Mouse (Mus musculus): ENCODE measurements around the gene Lsg1.

Lsg1 gene

GRCm38 (mm10) chr16:30549966-30550747, 37.2 kb downstream of the Lsg1 start:
- peak; percentile 80 for DNase-seq

- DNase-seq = no peak
These were observed 37.9 kb downstream of the Lsg1 start for GRCm38 (mm10) chr16:30549516-30549915.

- DNase-seq = no peak
These were observed 39.1 kb downstream of the Lsg1 start for GRCm38 (mm10) chr16:30548291-30548690.

DNA sequence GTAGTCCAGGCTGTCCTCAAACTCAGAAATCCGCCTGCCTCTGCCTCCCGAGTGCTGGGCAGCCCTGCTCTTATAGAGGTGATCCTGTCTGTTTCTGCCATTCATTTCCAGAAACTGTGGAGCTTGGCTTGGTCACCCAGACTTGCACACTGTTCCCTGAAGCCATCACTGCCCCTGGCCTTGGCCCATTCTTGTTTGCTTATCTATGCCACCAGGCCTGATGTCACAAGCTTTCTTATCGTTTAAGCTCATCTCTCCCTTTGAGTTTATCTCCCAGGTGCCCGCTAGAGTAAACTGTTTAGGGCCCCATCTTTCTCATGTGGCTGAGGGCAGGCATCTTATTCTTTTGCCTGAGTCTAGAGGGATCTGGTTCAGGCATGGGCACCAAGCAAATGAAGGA, 42.7 kb downstream of the Lsg1 start:
- DNase-seq = no peak

- DNase-seq = no peak
These were observed 44.0 kb downstream of the Lsg1 start for GRCm38 (mm10) chr16:30543386-30543785.

- DNase-seq = no peak
These were observed 44.6 kb downstream of the Lsg1 start for GRCm38 (mm10) chr16:30542826-30543225.

DNA sequence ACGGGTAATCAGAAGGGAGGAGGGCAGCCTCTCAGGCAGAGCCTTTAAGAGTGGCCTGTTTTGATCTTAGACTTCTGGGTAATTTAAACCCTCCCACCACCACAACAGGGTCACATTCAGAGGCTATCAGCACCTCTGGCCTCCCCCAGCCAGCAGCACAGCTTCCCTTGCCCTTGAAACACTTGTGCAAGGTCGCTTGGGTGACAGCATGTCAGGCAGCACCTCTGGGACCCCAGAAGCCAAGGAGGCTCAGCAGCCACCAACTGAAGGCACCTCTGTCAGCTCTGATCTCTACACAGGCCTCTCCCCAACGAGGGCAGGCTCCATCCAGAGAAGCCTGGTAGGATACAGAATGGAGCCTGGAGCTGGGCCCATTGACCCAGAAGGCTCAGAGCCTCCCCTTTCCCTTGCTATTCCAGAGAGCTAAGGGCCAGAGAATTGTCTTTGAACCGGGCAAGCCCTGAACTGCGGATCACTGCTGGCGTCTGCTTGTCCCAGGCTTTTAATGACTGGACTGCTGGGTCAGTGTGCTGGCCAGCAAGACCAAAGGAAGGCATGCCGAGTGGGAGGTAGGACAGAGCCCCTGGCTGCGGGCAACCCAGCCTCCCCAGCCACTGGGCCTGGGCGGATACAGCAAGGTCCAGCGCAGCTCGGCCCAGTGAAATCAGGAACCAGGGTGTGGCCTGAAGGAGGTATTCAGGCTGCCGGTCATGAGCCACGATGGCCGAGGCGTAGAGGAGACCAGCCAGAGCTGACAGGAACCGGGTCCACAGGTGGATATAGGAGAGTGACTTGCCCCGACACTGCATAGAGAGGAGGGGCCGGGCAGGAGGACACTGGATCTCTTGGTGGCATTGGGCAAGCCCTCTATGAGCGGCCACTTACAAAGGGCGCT, 47.0 kb downstream of the Lsg1 start:
- no peak for DNase-seq

GRCm38 (mm10) chr16:30539433-30539832, 48.0 kb downstream of the Lsg1 start:
- DNase-seq = peak; percentile 54

DNA sequence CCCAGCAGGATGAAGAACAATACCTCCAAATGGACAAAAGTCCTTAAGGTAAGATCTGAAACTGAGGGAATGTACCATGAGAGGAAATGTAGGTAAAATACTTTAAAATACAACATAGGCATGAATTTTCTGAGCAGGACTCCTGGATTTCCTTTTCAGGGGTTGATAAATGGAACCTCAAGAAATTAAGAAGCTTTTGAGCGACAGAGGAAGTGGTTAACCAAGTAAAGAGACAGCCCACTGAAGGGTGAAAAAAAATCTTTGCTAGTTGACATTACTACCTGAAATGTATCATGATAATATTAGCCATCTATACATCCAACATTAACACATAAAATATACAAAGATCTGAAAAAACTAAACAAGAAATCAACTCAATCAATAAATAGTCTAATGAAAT, 52.3 kb downstream of the Lsg1 start:
- DNase-seq = no peak

GRCm38 (mm10) chr16:30533592-30533991, 53.8 kb downstream of the Lsg1 start:
- no peak for DNase-seq

DNA sequence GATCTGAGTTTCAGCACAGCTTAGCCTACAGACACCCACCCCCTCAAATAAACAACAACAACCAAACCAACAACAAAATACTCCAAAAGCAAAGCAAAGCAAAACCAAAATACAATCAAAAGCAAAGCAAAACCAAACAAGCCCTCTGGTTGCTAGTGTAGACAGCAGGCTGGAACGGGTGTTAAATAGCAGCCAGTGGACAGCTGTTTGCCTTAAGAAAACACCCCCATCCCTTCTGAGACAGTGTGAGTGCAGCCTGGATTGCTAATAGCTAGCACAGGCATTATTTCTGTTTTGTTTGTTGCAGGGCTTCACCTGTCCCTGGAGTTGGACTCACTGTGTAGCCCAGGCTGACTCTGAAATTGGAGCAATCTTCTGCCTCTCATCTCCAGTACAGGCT, 54.5 kb downstream of the Lsg1 start:
- DNase-seq = no peak

GRCm38 (mm10) chr16:30531761-30532406, 55.5 kb downstream of the Lsg1 start:
- DNase-seq = peak; percentile 64

- no peak for DNase-seq
These were observed 56.6 kb downstream of the Lsg1 start for GRCm38 (mm10) chr16:30530815-30531214.

DNA sequence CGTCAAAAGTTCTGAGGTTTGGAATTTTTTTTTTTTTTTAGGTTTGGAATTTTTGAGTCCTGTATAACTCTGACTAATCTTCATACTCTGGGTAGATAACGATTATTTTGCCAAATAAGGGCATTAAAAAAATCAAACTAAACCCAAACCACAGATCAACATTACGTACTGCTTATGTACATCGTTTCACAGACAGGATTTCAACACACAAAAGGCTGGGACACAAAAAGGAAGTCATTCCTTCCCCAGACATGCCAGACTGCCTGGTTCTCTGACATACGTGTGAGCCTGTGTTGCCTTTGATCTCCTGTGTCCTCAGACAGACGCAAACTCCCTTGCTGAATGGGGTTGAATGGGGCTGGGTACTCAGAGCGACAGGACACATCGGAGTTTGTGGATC, 59.0 kb downstream of the Lsg1 start:
- DNase-seq = no peak

DNA sequence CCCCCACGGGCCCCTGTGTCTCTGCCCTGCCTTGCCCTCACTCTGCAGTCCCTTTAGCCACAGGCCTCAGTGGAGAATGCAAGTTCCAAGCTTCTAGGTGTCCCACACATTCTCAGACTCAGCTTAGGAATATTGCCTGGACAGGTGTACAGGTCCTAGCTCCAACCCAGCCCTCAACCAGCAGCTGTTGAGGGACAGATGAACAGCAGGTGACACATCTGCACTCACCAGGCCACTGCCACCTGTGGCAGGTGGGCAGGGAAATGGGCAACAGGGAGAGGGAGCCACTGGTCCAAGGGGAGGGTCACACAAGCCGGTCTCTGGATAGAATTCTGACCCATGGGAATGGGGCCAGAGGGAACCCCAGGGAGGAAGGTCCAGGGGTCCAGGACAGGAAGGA, 59.5 kb downstream of the Lsg1 start:
- no peak for DNase-seq

GRCm38 (mm10) chr16:30525756-30526155, 61.6 kb downstream of the Lsg1 start:
- no peak for DNase-seq

GRCm38 (mm10) chr16:30524481-30524880, 62.9 kb downstream of the Lsg1 start:
- no peak for DNase-seq

GRCm38 (mm10) chr16:30522253-30522940, 65.0 kb downstream of the Lsg1 start:
- no peak for DNase-seq

GRCm38 (mm10) chr16:30521147-30521546, 66.2 kb downstream of the Lsg1 start:
- peak; percentile 35 for DNase-seq

DNA sequence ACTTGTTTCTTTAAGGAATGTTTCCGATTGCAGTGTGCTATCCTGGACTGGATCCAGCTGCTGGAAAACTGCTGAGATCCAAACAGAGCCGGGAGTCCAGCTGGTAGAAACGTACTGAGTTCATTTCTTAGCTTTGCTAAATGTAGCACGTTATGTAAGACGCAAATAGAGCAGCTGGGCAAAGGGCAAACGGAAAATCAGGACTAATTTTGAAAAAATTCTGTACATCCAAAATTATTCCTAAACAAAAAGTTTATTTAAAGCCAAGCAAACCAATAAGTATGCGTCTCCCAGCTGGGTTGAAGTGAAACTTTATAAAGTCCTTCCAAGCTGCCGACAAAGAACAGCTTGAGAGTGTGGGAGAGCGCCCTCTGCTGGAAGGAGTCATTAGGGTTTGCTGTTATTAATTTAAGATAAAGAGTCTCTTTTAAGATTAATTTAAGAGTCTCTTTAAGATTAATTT, 67.0 kb downstream of the Lsg1 start:
- peak; percentile 86 for DNase-seq

- DNase-seq = no peak
These were observed 68.8 kb downstream of the Lsg1 start for GRCm38 (mm10) chr16:30518635-30519034.

DNA sequence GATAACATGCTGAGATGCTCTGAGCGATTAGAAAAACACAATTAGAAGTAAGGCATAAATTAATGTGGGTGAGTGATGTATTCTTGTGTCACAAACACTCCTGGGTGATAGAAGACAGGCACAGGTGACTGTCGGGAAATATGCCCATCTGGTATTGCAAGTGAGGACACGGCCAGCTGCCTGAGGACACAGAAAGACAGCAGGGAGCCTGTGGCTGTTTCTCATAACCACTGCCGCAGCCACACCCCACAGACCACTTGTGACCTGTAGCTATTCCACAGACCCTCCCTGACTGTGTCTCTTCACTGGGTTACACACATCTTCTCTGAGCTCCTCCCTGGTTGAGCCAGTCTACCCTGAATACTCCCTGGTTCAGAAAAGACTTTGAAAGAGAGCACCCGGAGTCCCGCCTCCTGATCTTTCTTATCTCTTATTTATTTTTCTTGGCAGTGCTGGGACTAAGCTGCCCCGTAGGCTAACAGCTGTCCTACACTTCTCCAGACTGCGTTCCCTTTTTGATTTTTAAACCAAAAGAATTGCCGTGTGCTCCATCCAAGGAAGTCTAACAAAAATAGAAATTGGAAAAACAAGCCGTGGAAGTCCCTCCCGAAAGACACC, 69.6 kb downstream of the Lsg1 start:
- DNase-seq = no peak
